Mouse (Mus musculus) hindbrain, embryonic 16.5 days (tissue): ENCODE measurements around the gene Arl15. TPM values are rescaled to one million over a fixed set of nuclear protein-coding genes. Genes with fewer than 3 reads are reported as not detected.
A peak's percentile ranks its signal among the peaks of the same experiment; 100 is the strongest.

Experiments used
- ATAC-seq: fragments of 200-750 bp; cut with Nextera tagmentation; 2 replicates; pipeline ENCODE4 v1.8.0; 2017; ENCODE audit warnings: moderate TSS enrichment, moderate library complexity
- H3K27ac ChIP-seq: fragments of 300-500 bp; sonication (generic); 2 replicates; pipeline ENCODE4 v1.5.1; 2014; ENCODE audit warnings: low read depth, mild to moderate bottlenecking, control low read depth, low read length, moderate library complexity
- H3K27me3 ChIP-seq: fragments of 300-500 bp; sonication (generic); replicated peaks from 2 replicates; pipeline ENCODE4 v1.6.1; 2014; ENCODE audit warnings: low read length; ENCODE audit not compliant: control insufficient read depth, insufficient read depth
- H3K36me3 ChIP-seq: fragments of 300-500 bp; sonication (generic); 2 replicates; pipeline ENCODE4 v1.6.1; 2014; ENCODE audit warnings: mild to moderate bottlenecking, low read length, moderate library complexity, mixed read lengths; ENCODE audit not compliant: control insufficient read depth, insufficient read depth
- H3K4me1 ChIP-seq: fragments of 300-500 bp; sonication (generic); 2 replicates; pipeline ENCODE4 v1.6.1; 2014; ENCODE audit warnings: low read depth, low read length; ENCODE audit not compliant: control insufficient read depth, insufficient read depth
- H3K4me2 ChIP-seq: fragments of 300-500 bp; sonication (generic); 2 replicates; pipeline ENCODE4 v1.6.1; 2014; ENCODE audit warnings: mild to moderate bottlenecking, low read length, control low read depth, moderate library complexity
- H3K4me3 ChIP-seq: fragments of 300-500 bp; sonication (generic); 2 replicates; pipeline ENCODE4 v1.5.1; 2014; ENCODE audit warnings: mild to moderate bottlenecking, low read length, control low read depth, moderate library complexity
- H3K9ac ChIP-seq: fragments of 300-500 bp; sonication (generic); 2 replicates; pipeline ENCODE4 v1.6.1; 2014; ENCODE audit warnings: low read depth, mild to moderate bottlenecking, control low read depth, low read length, moderate library complexity
- H3K9me3 ChIP-seq: fragments of 300-500 bp; sonication (generic); 2 replicates; pipeline ENCODE4 v1.6.1; 2014; ENCODE audit warnings: mild to moderate bottlenecking, low read length, moderate library complexity; ENCODE audit not compliant: control insufficient read depth
- WGBS: fragments of 180-500 bp; shearing (Covaris S2); extraction: QIAGEN DNeasy Blood & Tissue Kit; methylation state at CpG from one replicate; pipeline ENCODE4 v1.1.7; 2014; 5-methylcytosine and 5-hydroxymethylcytosine counted together
- polyA plus RNA-seq: library from polyadenylated mRNA; unstranded; fragments of >200 nt; fragmentation: Nextera tagmentation; extraction: Ambion mirVana; gene quantifications from 2 replicates; pipeline ENCODE4 v1.2.1, GENCODE M21; 2015

The Arl15 gene
- polyA plus RNA-seq, 1 experiment from 2014 or later: 21.5 TPM

DNA sequence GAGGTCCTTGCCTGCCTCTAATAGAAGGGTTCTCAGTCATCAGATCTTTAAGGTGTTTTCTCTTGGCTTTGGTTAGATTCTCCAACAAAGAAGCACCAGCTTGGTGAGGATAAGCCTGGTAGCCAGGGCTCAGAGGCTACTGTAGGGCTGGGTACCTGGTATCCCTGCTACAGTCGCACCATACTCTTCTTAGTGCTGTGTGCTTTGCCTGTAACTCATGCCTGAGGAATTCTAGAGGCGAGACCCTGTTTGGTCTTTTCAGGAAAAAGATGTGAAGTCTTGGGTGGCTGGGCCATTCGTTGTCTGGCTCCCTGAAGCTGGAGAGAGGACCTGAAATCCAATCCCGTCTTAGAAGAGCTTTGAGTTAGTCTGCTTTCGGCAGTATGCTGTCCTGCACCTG, 93.8 kb downstream of the Arl15 start:
- Histone ChIP-seq H3K4me2 (no peak overlapping the region), H3K4me3 (no peak overlapping the region), H3K9ac (no peak overlapping the region), H3K9me3 (no peaks in the 10 kb centered on the region), H3K27me3 (no peaks in the 10 kb centered on the region), H3K36me3 (no peaks in the 10 kb centered on the region), H3K27ac (no peak overlapping the region), H3K4me1 (peaks cover 7% of the 10 kb centered on the region)
- WGBS: 76% methylated on average over 5 of the region's 5 CpGs
- ATAC-seq: no peak

DNA sequence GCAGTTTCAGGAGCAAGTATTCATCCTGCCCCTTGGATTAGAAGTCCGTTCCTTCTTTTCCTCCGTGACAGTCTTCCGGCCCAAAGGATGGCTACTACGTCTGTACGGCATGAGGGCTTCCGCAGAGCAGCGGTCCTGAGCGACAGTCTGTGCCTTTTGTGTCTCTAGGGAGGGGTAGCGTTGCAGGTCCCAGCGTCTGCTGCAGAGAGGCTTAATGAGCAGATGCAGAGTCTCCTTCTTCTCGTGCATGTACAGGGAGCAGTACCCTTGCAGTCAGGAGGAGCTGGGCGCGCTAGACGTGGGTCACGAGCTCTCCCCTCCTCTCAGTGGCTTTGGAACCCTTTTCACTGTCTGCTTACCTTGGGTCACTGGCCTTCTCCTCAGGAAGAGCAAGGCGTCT, 94.4 kb downstream of the Arl15 start:
- Histone ChIP-seq H3K4me3 (no peak overlapping the region), H3K4me1 (peaks cover 7% of the 10 kb centered on the region), H3K36me3 (no peaks in the 10 kb centered on the region), H3K9me3 (no peaks in the 10 kb centered on the region), H3K9ac (no peak overlapping the region), H3K27ac (no peak overlapping the region), H3K4me2 (peak overlapping the region; percentile 35), H3K27me3 (no peaks in the 10 kb centered on the region)
- ATAC-seq: peak; percentile 32; the same call in 1 of the 2 replicates
- WGBS: 38% methylated on average over 16 of the region's 16 CpGs

DNA sequence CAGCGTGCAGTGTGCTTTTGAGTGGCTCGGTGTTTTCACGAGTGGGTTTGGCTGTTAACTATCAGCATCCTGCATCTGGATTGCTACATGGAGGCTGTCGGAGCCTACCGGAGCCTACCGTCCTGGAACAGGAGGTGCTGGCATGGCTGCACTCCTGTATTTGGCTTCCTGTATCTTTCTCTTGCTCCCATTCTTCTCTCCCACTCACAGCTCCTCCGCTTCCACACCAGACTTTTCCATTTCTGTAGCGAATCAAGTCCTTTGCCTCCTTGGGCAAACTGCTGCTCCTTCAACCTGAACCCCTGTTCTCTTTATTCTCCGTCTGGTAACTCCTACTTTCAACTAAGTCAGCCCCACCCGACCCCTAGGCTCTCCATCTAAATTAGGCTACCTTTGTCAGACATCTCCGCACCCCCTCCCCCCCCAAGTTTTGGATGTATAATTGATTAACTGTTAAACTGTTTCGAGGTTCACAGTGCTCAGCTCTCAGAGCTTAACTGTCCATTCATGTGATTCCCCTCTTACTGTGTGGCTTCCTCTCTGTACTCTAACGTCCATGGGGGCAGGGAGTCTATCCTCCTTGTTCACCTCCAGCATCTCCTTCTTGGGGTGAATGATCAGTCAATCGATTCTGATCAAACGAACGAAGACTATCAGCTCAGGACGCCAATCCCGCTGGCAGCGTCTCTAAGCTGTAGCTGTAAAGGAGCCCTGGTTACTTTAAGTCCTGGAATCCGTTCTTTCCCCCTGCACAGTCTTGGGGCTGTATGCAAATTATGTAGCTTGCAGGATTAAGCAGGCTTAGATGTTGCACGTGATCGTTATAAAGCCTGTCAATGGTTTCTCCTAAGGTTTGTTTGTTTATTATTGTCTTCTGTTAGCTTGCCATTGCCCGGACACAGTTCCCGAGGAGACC, 95.1 kb downstream of the Arl15 start:
- Histone ChIP-seq H3K9ac (no peak overlapping the region), H3K27ac (no peak overlapping the region), H3K9me3 (no peaks in the 10 kb centered on the region), H3K4me3 (no peak overlapping the region), H3K36me3 (no peaks in the 10 kb centered on the region), H3K4me1 (peaks cover 7% of the 10 kb centered on the region), H3K4me2 (peak overlapping the region; percentile 35), H3K27me3 (no peaks in the 10 kb centered on the region)
- ATAC-seq: no peak
- 56% methylated on average over 24 of the region's 24 CpGs for WGBS

DNA sequence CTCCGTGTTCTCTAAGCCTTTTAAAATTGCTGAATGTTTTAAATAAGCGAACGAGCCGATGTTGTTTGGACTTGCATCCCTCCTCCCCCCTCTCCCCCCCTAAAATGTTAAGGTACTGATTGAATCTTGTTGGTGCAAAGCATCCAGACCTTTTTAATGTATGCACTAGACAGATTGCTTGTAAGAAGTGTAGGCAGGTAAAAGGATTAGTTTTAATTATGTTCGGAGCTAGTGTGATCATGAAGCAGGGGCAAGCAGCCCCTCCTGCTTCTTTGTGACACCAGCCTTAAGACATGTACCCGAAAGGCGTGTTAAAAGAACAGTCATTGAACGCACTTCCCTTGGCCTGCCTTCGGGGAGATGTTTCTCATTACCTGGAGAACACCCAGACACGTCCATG, 102.4 kb downstream of the Arl15 start:
- no peaks in the 10 kb centered on the region for H3K9me3 ChIP-seq
- WGBS: 78% methylated on average over 10 of the region's 10 CpGs
- ATAC-seq: no peak

DNA sequence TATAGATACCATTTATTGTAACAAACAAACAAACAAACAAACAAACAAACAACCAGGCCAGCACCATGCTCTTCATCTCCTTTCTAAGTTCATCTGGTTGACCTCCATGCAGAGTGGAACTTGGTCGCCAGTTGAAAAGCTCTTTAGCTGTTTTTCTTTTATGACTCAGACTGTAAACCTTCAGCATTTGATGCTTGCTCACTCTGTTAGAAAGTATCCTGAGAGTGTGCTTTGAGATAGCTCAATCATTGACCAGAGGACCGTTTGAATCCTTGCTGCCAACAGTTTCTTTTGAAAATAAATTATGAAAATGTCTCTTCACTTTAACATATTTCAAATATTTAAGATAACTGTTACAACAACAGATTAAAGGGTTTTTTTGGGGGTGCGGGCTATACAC, 103.2 kb downstream of the Arl15 start:
- Histone ChIP-seq H3K9ac (no peak overlapping the region), H3K4me2 (no peak overlapping the region), H3K4me3 (no peak overlapping the region), H3K27ac (no peak overlapping the region), H3K9me3 (no peaks in the 10 kb centered on the region), H3K36me3 (no peaks in the 10 kb centered on the region), H3K27me3 (no peaks in the 10 kb centered on the region), H3K4me1 (no peaks in the 10 kb centered on the region)
- WGBS: 93% methylated on average over 3 of the region's 3 CpGs
- no peak for ATAC-seq

More for the DNA sequence above, 102.4 kb downstream of the Arl15 start:
- Histone ChIP-seq H3K4me1 (no peaks in the 10 kb centered on the region), H3K36me3 (no peaks in the 10 kb centered on the region), H3K4me3 (no peak overlapping the region), H3K27me3 (no peaks in the 10 kb centered on the region), H3K27ac (no peak overlapping the region), H3K9ac (no peak overlapping the region), H3K4me2 (no peak overlapping the region)

DNA sequence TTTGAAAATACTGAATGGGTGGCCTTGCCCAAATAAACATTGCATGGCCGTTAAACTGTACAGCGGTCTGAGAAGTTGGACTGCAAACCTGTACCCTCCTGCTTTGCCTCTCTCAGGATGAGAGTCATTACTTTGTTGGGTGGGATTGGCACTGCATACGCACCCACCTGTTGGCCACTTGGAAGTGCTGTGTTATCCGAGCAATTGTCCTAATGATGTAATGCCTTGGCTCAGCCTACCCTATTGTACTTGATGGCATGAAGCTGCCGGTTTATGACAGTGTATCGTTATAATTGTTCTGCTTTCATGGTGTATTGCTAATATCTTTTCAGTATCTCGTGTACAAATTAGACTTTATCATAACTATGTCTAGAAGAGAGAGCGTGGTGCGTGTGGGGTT, 103.6 kb downstream of the Arl15 start:
- Histone ChIP-seq H3K4me3 (no peak overlapping the region), H3K27me3 (no peaks in the 10 kb centered on the region), H3K4me2 (no peak overlapping the region), H3K27ac (no peak overlapping the region), H3K4me1 (no peaks in the 10 kb centered on the region), H3K9ac (no peak overlapping the region), H3K36me3 (no peaks in the 10 kb centered on the region), H3K9me3 (no peaks in the 10 kb centered on the region)
- 88% methylated on average over 9 of the region's 9 CpGs for WGBS
- no peak for ATAC-seq

GRCm38 (mm10) chr13:113901001-113901545, 106.8 kb downstream of the Arl15 start:
- WGBS: 92% methylated on average over 11 of the region's 11 CpGs

GRCm38 (mm10) chr13:113903255-113903654, 109.0 kb downstream of the Arl15 start:
- Histone ChIP-seq H3K9me3 (no peaks in the 10 kb centered on the region), H3K4me3 (no peak overlapping the region), H3K27me3 (no peaks in the 10 kb centered on the region), H3K4me2 (no peak overlapping the region), H3K36me3 (no peaks in the 10 kb centered on the region), H3K9ac (no peak overlapping the region), H3K27ac (no peak overlapping the region), H3K4me1 (no peaks in the 10 kb centered on the region)
- WGBS: 92% methylated on average over 6 of the region's 6 CpGs
- no peak for ATAC-seq

More at GRCm38 (mm10) chr13:113901001-113901545, 106.8 kb downstream of the Arl15 start:
- no peaks in the 10 kb centered on the region for H3K36me3 ChIP-seq
- H3K9me3 ChIP-seq: no peaks in the 10 kb centered on the region
- no peak overlapping the region for H3K27ac ChIP-seq
- no peaks in the 10 kb centered on the region for H3K4me1 ChIP-seq
- H3K27me3 ChIP-seq: no peaks in the 10 kb centered on the region
- no peak overlapping the region for H3K9ac ChIP-seq
- no peak overlapping the region for H3K4me2 ChIP-seq
- H3K4me3 ChIP-seq: no peak overlapping the region
- no peak for ATAC-seq

DNA sequence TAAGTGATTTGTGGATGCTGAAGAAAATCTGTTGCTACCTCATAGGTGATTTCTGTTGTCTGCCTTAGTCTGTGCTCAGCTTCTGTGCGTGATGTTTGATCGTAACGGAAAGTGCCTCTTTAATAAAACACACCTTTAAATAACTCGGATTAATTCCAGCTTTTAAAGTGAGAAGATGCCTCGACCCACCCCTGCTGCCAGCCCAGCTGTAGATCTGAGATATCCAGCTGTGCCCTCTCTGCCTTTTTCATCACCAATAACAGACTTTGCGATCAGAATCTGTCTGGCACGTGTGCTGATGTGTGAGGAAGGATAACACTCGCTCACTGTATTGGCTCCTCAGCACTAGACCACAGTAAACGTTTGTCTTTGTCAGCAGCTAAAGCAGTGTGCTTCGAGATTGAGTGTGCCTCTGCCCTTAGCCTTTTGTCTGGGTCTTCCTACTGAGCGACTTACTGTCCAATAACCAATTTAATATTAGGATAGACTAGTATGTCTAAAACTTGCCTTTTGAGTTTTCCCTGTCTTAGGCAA, 117.7 kb downstream of the Arl15 start:
- Histone ChIP-seq H3K4me1 (peaks cover 6% of the 10 kb centered on the region; the same call in 1 of the 2 replicates), H3K36me3 (no peaks in the 10 kb centered on the region), H3K9me3 (no peaks in the 10 kb centered on the region), H3K27me3 (no peaks in the 10 kb centered on the region), H3K27ac (no peak overlapping the region), H3K4me3 (no peak overlapping the region), H3K9ac (no peak overlapping the region), H3K4me2 (no peak overlapping the region)
- ATAC-seq: peak; percentile 53
- WGBS: 34% methylated on average over 11 of the region's 11 CpGs
